26 mouse cellular contexts compared by ENCODE assay signal in the genomic region with DNA sequence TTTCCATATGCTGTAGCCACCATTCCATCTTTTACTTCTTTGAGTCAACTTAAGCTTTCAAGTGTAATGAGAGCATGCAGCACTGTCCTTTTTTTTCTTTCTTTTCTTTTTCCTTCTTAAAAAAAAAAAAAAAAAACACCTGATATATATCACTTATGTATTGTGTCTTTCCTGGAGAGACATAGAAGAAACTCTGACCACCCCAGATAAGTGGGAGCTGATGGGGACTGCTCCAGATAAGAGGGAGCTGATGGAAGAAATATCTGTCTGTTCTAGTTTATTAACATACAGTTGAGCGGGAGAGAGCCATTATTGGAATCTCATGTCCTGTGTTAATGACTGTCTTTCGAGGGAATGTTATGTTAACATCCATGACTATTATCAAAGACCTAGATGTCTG.
"Had no signal": no experiment of that assay in that cellular context is flagged by ENCODE, and none has a peak within 500 bp of the region (broad histone marks: within the 10 kb centered on the region; RNA-seq: fewer than 3 reads in every experiment).

No protein-coding gene starts in this region.

- DNase-seq: cerebellum, adult 9-10 months; cerebellum, adult 9-11 months; cerebellum, postnatal 10 days; cerebellum, postnatal 14 days; cerebellum, postnatal 25 days; cerebellum, postnatal 36 days; embryo, embryonic 11 days; forebrain, postnatal 0 days; gastrocnemius, adult 2 months; gastrocnemius, postnatal 10 days; gastrocnemius, postnatal 14 days; gastrocnemius, postnatal 25 days; gastrocnemius, postnatal 36 days; heart, adult 2 months had no signal

- H3K4me2 ChIP-seq: embryonic facial prominence, embryonic 12.5 days; embryonic facial prominence, embryonic 13.5 days; embryonic facial prominence, embryonic 15.5 days; forebrain, embryonic 12.5 days; forebrain, embryonic 13.5 days; forebrain, embryonic 15.5 days had no signal

- H3K27ac ChIP-seq: embryonic facial prominence, embryonic 10.5 days; embryonic facial prominence, embryonic 12.5 days; embryonic facial prominence, embryonic 13.5 days; embryonic facial prominence, embryonic 15.5 days; forebrain, embryonic 10.5 days; forebrain, embryonic 12.5 days; forebrain, embryonic 13.5 days; forebrain, embryonic 15.5 days; gastrocnemius, adult 2 months; heart, adult 2 months; heart, embryonic 10.5 days had no signal

- H3K9ac ChIP-seq: embryonic facial prominence, embryonic 12.5 days; embryonic facial prominence, embryonic 13.5 days; embryonic facial prominence, embryonic 15.5 days; forebrain, embryonic 12.5 days; forebrain, embryonic 13.5 days; forebrain, embryonic 15.5 days; forebrain, postnatal 0 days had no signal

- H3K4me1 ChIP-seq: embryonic facial prominence, embryonic 10.5 days; embryonic facial prominence, embryonic 12.5 days; embryonic facial prominence, embryonic 13.5 days; embryonic facial prominence, embryonic 15.5 days; forebrain, embryonic 10.5 days; forebrain, embryonic 12.5 days; forebrain, embryonic 13.5 days; forebrain, embryonic 15.5 days; heart, embryonic 10.5 days had no signal

- ATAC-seq: forebrain, embryonic 13.5 days; forebrain, embryonic 14.5 days; forebrain, embryonic 15.5 days; forebrain, embryonic 16.5 days; forebrain, postnatal 0 days had no signal

- H3K4me3 ChIP-seq: embryonic facial prominence, embryonic 10.5 days; embryonic facial prominence, embryonic 12.5 days; embryonic facial prominence, embryonic 13.5 days; embryonic facial prominence, embryonic 15.5 days; erythroblast, embryonic 14.5 days; forebrain, embryonic 10.5 days; forebrain, embryonic 12.5 days; forebrain, embryonic 13.5 days; forebrain, embryonic 15.5 days; gastrocnemius, adult 2 months; heart, adult 2 months; heart, embryonic 10.5 days had no signal

- H3K27me3 ChIP-seq: embryonic facial prominence, embryonic 12.5 days; embryonic facial prominence, embryonic 13.5 days; embryonic facial prominence, embryonic 15.5 days; forebrain, embryonic 12.5 days; forebrain, embryonic 13.5 days; forebrain, embryonic 15.5 days had no signal

- H3K9me3 ChIP-seq: embryonic facial prominence, embryonic 10.5 days; embryonic facial prominence, embryonic 12.5 days; embryonic facial prominence, embryonic 13.5 days; embryonic facial prominence, embryonic 15.5 days; forebrain, embryonic 12.5 days; forebrain, embryonic 13.5 days; forebrain, embryonic 15.5 days; heart, embryonic 10.5 days had no signal
